Mouse (Mus musculus): Measurements from ENCODE around the gene Phlpp2.

The Phlpp2 gene

GRCm38 (mm10) chr8:109903909-109904469 lies 35.6 kb downstream of the Phlpp2 start:
- DNase-seq: no peak

GRCm38 (mm10) chr8:109904928-109905668 lies 36.8 kb downstream of the Phlpp2 start:
- no peak for DNase-seq

GRCm38 (mm10) chr8:109906907-109907306 lies 38.6 kb downstream of the Phlpp2 start:
- DNase-seq: no peak

GRCm38 (mm10) chr8:109907376-109907775 lies 39.0 kb downstream of the Phlpp2 start:
- DNase-seq: no peak

GRCm38 (mm10) chr8:109917277-109917676 lies 48.9 kb downstream of the Phlpp2 start:
- DNase-seq: peak; percentile 16 to 19

GRCm38 (mm10) chr8:109920406-109921390 lies 52.4 kb downstream of the Phlpp2 start:
- DNase-seq: no peak

- no peak for DNase-seq
Observed at GRCm38 (mm10) chr8:109941606-109942360, 73.4 kb downstream of the Phlpp2 start.

- DNase-seq: no peak
Observed at GRCm38 (mm10) chr8:109945153-109945632, 76.9 kb downstream of the Phlpp2 start.

GRCm38 (mm10) chr8:109945694-109946093 lies 77.4 kb downstream of the Phlpp2 start:
- no peak for DNase-seq

- DNase-seq: no peak
Observed at GRCm38 (mm10) chr8:109946272-109946671, 77.9 kb downstream of the Phlpp2 start.

- DNase-seq: peak in 1 of 2 experiments; percentile 12
Observed at GRCm38 (mm10) chr8:109947447-109948284, 79.3 kb downstream of the Phlpp2 start.

- DNase-seq: no peak
Observed at GRCm38 (mm10) chr8:109948285-109948564, 79.9 kb downstream of the Phlpp2 start.

GRCm38 (mm10) chr8:109952171-109952570 lies 83.8 kb downstream of the Phlpp2 start:
- DNase-seq: no peak

- DNase-seq: no peak
Observed at GRCm38 (mm10) chr8:109954486-109954948, 86.2 kb downstream of the Phlpp2 start.

GRCm38 (mm10) chr8:109957167-109958028 lies 89.1 kb downstream of the Phlpp2 start:
- DNase-seq: peak in 1 of 2 experiments; percentile 27

GRCm38 (mm10) chr8:109958036-109958655 lies 89.8 kb downstream of the Phlpp2 start:
- DNase-seq: no peak

- no peak for DNase-seq
Observed at GRCm38 (mm10) chr8:109959112-109959511, 90.8 kb downstream of the Phlpp2 start.

GRCm38 (mm10) chr8:109961693-109962367 lies 93.5 kb downstream of the Phlpp2 start, which contains the start of gene Marveld3:
Marveld3 (minus strand) TSS chr8:109962203.
- DNase-seq: peak; percentile 32 to 36

- DNase-seq: no peak
Observed at GRCm38 (mm10) chr8:109962896-109963295, 94.6 kb downstream of the Phlpp2 start.

Measured in thymus, postnatal 36 days (tissue).